In the genomic region with DNA sequence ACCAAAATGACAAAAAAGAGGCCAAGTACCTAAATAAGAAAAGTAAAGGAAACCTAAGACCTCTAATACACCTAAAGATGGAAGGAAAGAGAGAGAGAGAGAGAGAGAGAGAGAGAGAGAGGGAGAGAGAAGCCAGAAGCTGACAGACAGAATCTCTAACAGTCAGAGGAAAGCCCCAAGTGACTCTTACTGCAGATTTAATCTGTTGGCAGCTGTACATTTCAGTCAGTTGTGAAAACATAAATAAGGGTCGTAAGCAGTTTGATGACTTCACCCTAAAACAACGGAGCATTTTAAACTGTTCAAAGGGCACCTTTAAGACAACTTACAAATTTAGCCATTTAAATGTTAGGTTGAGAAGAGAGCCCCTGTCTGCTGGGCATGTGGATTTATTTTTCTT, we compare ENCODE assay signal across 8 mouse cellular contexts. TPM values are rescaled to one million over a fixed set of nuclear protein-coding genes. Genes with fewer than 3 reads are reported as not detected.
DNase-seq lines count a peak whose midpoint lies in the region; ATAC-seq and TF ChIP-seq lines count a peak whose summit lies in the region.

No protein-coding gene starts in this region.

- H3K79me2 ChIP-seq in MEL (ENCODE audit: control insufficient read depth, insufficient read depth, low read length, poor library complexity) (no peaks in the 10 kb centered on the region), macrophage (ENCODE audit: inconsistent target) (peaks cover 100% of the 10 kb centered on the region)

- no peak overlapping the region for H3K4me2 ChIP-seq in heart, embryonic 14.5 days (ENCODE audit: low read length)
- H3K4me2 ChIP-seq in hindbrain, embryonic 12.5 days (replicated peaks): no peak overlapping the region

- no peak for TF ChIP-seq CTCF in MEL (IDR thresholded peaks at IDR 0.05 in 2 of 3, conservative IDR thresholded peaks at IDR 0.05 in 1 of 3; ENCODE audit: control insufficient read depth in 1 of 3, insufficient read depth in 1 of 3, low read depth in 2 of 3, low read length in 3 of 3, poor library complexity in 1 of 3, severe bottlenecking in 1 of 3)

- no peak for ATAC-seq in heart, embryonic 14.5 days (ENCODE audit: insufficient number of reproducible peaks, insufficient read depth, low FRiP score, low read depth)
- ATAC-seq in hindbrain, embryonic 12.5 days (ENCODE audit: low FRiP score): no peak
- no peak for ATAC-seq in cerebellum, adult (ENCODE audit: insufficient number of reproducible peaks, low FRiP score, low TSS enrichment)

- H3K27me3 ChIP-seq in heart, embryonic 14.5 days (ENCODE audit: control insufficient read depth, insufficient read depth, low read length): no peaks in the 10 kb centered on the region
- no peaks in the 10 kb centered on the region for H3K27me3 ChIP-seq in MEL (ENCODE audit: control insufficient read depth in 1 of 2, insufficient read depth in 2 of 2, low read length in 2 of 2)
- H3K27me3 ChIP-seq in hindbrain, embryonic 12.5 days: no peaks in the 10 kb centered on the region

- no peaks in the 10 kb centered on the region for H3K9me3 ChIP-seq in heart, embryonic 14.5 days (ENCODE audit: control insufficient read depth, low read length)
- no peaks in the 10 kb centered on the region for H3K9me3 ChIP-seq in MEL (replicated peaks; ENCODE audit: insufficient read depth, low read length)
- H3K9me3 ChIP-seq in hindbrain, embryonic 12.5 days (replicated peaks): no peaks in the 10 kb centered on the region

- no peak for DNase-seq in heart, postnatal 36 days
- DNase-seq in MEL (ENCODE audit: low read depth, low spot score): peak; percentile 42
- DNase-seq in right cerebral cortex, postnatal 10 days (ENCODE audit: low spot score in 2 of 2): no peak
- no peak for DNase-seq in thymus, postnatal 0 days (ENCODE audit: low spot score)

- H3K36me3 ChIP-seq in heart, embryonic 14.5 days (ENCODE audit: control insufficient read depth, insufficient read depth, low read length): peaks cover 3% of the 10 kb centered on the region; the same call in 1 of the 2 replicates
- H3K36me3 ChIP-seq in MEL (ENCODE audit: control insufficient read depth in 1 of 2, insufficient read depth in 2 of 2, low read length in 2 of 2): peaks cover 0 to 46% of the 10 kb centered on the region in 2 experiments; a peak in 2 of 4 replicates
- peaks cover 2% of the 10 kb centered on the region; the same call in 1 of the 2 replicates for H3K36me3 ChIP-seq in hindbrain, embryonic 12.5 days
- peaks cover 15% of the 10 kb centered on the region for H3K36me3 ChIP-seq in macrophage (ENCODE audit: inconsistent target)

- 43% methylated on average over 2 of the region's 2 CpGs for WGBS in heart, embryonic 14.5 days
- 69% methylated on average over 2 of the region's 2 CpGs for WGBS in hindbrain, embryonic 12.5 days
- 87% methylated on average over 2 of the region's 2 CpGs for WGBS in macrophage (ENCODE audit: missing documents)

- no peak for TF ChIP-seq RAD21 in MEL (IDR thresholded peaks at IDR 0.05; ENCODE audit: low read depth, low read length)

- H3K4me3 ChIP-seq in heart, embryonic 14.5 days (ENCODE audit: control insufficient read depth in 1 of 2, insufficient read depth in 1 of 2, low read depth in 1 of 2, low read length in 2 of 2): no peak overlapping the region
- H3K4me3 ChIP-seq in MEL (ENCODE audit: control insufficient read depth in 1 of 2, insufficient read depth in 1 of 2, low read depth in 2 of 2, low read length in 2 of 2) (no peak overlapping the region), macrophage (ENCODE audit: inconsistent target) (no peak overlapping the region)
- no peak overlapping the region for H3K4me3 ChIP-seq in hindbrain, embryonic 12.5 days

- intact Hi-C loops in heart, postnatal 36 days (cut with DNase I): loop anchor here (5.0 kb wide), 1 partner anchor 37 kb away; no protein-coding TSS in a partner anchor

- peak overlapping the region; percentile 87 to 89 for H3K27ac ChIP-seq in heart, embryonic 14.5 days (replicated peaks in 1 of 2; ENCODE audit: control insufficient read depth in 1 of 2, insufficient read depth in 1 of 2, low read depth in 2 of 2, low read length in 2 of 2)
- H3K27ac ChIP-seq in MEL (ENCODE audit: control insufficient read depth, low read depth, low read length) (peak overlapping the region; percentile 14), macrophage (peak overlapping the region; percentile 39; the same call in 1 of the 2 replicates)
- H3K27ac ChIP-seq in hindbrain, embryonic 12.5 days: peak overlapping the region; percentile 85

- TF ChIP-seq EP300 in MEL (IDR thresholded peaks at IDR 0.05; ENCODE audit: low read depth in 1 of 2, low read length in 2 of 2): no peak; a peak in 1 of 4 replicates

- TF ChIP-seq POLR2A in MEL (IDR thresholded peaks at IDR 0.05; ENCODE audit: control insufficient read depth in 1 of 2, insufficient read depth in 1 of 2, low read depth in 1 of 2, low read length in 2 of 2, poor library complexity in 1 of 2): no peak

- H3K4me1 ChIP-seq in heart, embryonic 14.5 days (ENCODE audit: control insufficient read depth in 2 of 2, insufficient read depth in 2 of 2, low read length in 2 of 2): peaks cover 37 to 82% of the 10 kb centered on the region in 2 experiments
- peaks cover 36 to 47% of the 10 kb centered on the region in 2 experiments for H3K4me1 ChIP-seq in MEL (ENCODE audit: control insufficient read depth in 1 of 2, insufficient read depth in 2 of 2, low read length in 2 of 2)
- H3K4me1 ChIP-seq in hindbrain, embryonic 12.5 days: peaks cover 50% of the 10 kb centered on the region

- H3K9ac ChIP-seq in heart, embryonic 14.5 days (ENCODE audit: low read length): no peak overlapping the region
- H3K9ac ChIP-seq in MEL (ENCODE audit: control insufficient read depth, low read depth, low read length, poor library complexity, severe bottlenecking): no peak overlapping the region
- H3K9ac ChIP-seq in hindbrain, embryonic 12.5 days: no peak overlapping the region

TF ChIP-seq in MEL, 35 proteins besides CTCF, POLR2A, EP300 and RAD21:
- TF ChIP-seq SMC3 (IDR thresholded peaks at IDR 0.05; ENCODE audit: low read depth, low read length): no peak
- TF ChIP-seq ZKSCAN1 (IDR thresholded peaks at IDR 0.05; ENCODE audit: low read depth, low read length): no peak
- peak; percentile 22; the same call in 1 of the 2 replicates for TF ChIP-seq RCOR1 (IDR thresholded peaks at IDR 0.05; ENCODE audit: low read depth, low read length)
- 0 out of 2 replicates have a peak, but pooled peaks have one; percentile 37 for TF ChIP-seq MXI1 (IDR thresholded peaks at IDR 0.05; ENCODE audit: low read depth, low read length)
- 0 out of 2 replicates have a peak, but pooled peaks have one; percentile 14 for TF ChIP-seq TCF12 (IDR thresholded peaks at IDR 0.05; ENCODE audit: low read depth, low read length)
- 0 out of 2 replicates have a peak, but pooled peaks have one; percentile 50 for TF ChIP-seq SIN3A (IDR thresholded peaks at IDR 0.05; ENCODE audit: low read length)
- TF ChIP-seq GABPA (IDR thresholded peaks at IDR 0.05; ENCODE audit: low read depth, low read length): no peak
- TF ChIP-seq JUND (IDR thresholded peaks at IDR 0.05; ENCODE audit: low read depth, low read length): 0 out of 2 replicates have a peak, but pooled peaks have one; percentile 70
- peak; percentile 43; the same call in 1 of the 2 replicates for TF ChIP-seq GATA1 (IDR thresholded peaks at IDR 0.05; ENCODE audit: low read depth, low read length)
- no peak for TF ChIP-seq HCFC1 (IDR thresholded peaks at IDR 0.05; ENCODE audit: low read depth, low read length)
- peak; percentile 84 for TF ChIP-seq ETS1 (IDR thresholded peaks at IDR 0.05; ENCODE audit: low read depth, low read length)

RNA-seq across cellular contexts. Expression of gene Gna12, which starts 39.8 kb away (rescaled TPM):
- polyA plus RNA-seq in heart, embryonic 14.5 days (2014; fragmentation: Nextera tagmentation; extraction: Ambion mirVana): 46.4 and 53.8 TPM in 2 replicates
- 100 to 1,000 TPM; 109 to 114 TPM for total RNA-seq in heart, postnatal 36 days (2021)
- total RNA-seq in MEL (2012; rRNA removed): 36.7 and 46.0 TPM in 2 replicates
- polyA plus RNA-seq in MEL (2012; ENCODE audit: insufficient read depth in 1 of 2, insufficient read length in 2 of 2, low read depth in 1 of 2, low replicate concordance in 2 of 2, missing spikeins in 1 of 2) (10 to 100 TPM in 1 of 2 experiments, not detected in 1; 55.2 TPM), macrophage (2018) (97.9 to 155 TPM (median 121 TPM) in 3 replicates)
- 57.8 and 60.5 TPM in 2 replicates for polyA plus RNA-seq in hindbrain, embryonic 12.5 days (2016; fragmentation: Nextera tagmentation; extraction: Ambion mirVana)
- 10 to 100 TPM in 20 of 26 experiments, 1 to 10 TPM in 6; 5.5 to 38.3 (median 15.9) TPM for total RNA-seq in macrophage (2018; cell fraction: chromatin; rRNA removed)
- total RNA-seq in macrophage (2018; cell fraction: cytosol; rRNA removed): 100 to 1,000 TPM in 13 of 26 experiments, 10 to 100 TPM in 13; 58.7 to 194 (median 95.9) TPM
- 10 to 100 TPM; 25.6 to 92.0 (median 47.5) TPM for total RNA-seq in macrophage (2018; cell fraction: nucleus; rRNA removed)
- 13.1 and 16.3 TPM in 2 replicates for polyA plus RNA-seq in thymus, postnatal 0 days (2015; fragmentation: Nextera tagmentation; extraction: Ambion mirVana)

Comparison
In these comparisons a context has a peak if more than half of its experiments do, and no peak if none do; other contexts are left out.
1. H3K27ac ChIP-seq: peak in every context shown above with its lines; median percentile 88 in heart, embryonic 14.5 days; 85 in hindbrain, embryonic 12.5 days; 39 in macrophage; 14 in MEL.